Mouse (Mus musculus): ENCODE results near the gene Parp14. TPM values are rescaled to one million over a fixed set of nuclear protein-coding genes. Genes with fewer than 3 reads are reported as not detected.

Gene Parp14
- polyA plus RNA-seq, 1 experiment from 2014 or later = 0.26 TPM

DNA sequence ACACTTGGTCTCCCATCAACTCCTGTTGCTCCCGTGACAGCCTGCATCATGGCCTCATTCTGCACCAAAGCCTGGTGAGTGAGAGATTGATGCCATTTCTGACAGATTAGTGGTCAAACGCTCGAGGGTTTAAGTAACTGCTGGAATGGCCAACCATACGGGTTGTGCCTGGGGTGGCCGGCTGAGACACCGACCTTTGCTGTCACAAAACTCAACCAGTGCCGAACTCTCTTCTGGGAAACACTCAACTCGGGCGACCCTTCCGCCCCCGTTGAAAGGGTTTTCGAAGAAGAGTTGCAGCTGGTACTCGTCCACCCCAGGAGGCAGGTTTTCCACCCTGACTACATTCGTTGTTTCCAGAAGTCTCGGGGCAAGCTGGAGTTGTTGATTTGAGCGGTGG, 11.1 kb downstream of the Parp14 start:
- no peak for DNase-seq (ENCODE audit: low spot score)
- Histone ChIP-seq H3K4me3 (no peak overlapping the region), H3K9me3 (no peaks in the 10 kb centered on the region), H3K27ac (replicated peaks) (no peak overlapping the region), H3K36me3 (replicated peaks) (no peaks in the 10 kb centered on the region), H3K4me1 (no peaks in the 10 kb centered on the region), H3K27me3 (replicated peaks; ENCODE audit: low read depth, poor library complexity, severe bottlenecking) (0 out of 2 replicates have a peak, but pooled peaks cover 7% of the 10 kb centered on the region)
- 83% methylated on average over 16 of the region's 16 CpGs for WGBS

DNA sequence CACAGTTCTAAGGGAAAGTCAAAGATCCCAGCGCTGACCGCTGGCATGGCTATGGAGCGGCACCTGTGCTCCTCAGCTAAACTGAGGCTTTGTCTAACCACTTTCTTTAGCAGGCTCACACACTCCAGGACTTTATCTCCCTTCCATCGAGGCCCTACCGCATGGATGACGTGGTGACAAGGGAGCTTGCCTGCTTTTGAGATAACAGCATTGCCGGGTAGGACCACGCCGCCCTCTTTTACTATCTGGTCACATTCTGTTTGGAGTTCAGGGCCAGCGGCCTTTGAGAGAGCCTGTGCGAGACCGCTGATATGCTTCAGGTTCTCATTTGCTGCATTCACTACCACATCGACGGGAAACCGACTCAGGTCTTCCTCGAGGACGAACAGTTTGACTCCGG, 14.6 kb downstream of the Parp14 start:
- Histone ChIP-seq H3K27ac (replicated peaks) (no peak overlapping the region), H3K27me3 (replicated peaks; ENCODE audit: low read depth, poor library complexity, severe bottlenecking) (no peaks in the 10 kb centered on the region), H3K36me3 (replicated peaks) (no peaks in the 10 kb centered on the region), H3K4me1 (no peaks in the 10 kb centered on the region), H3K4me3 (no peak overlapping the region), H3K9me3 (no peaks in the 10 kb centered on the region)
- DNase-seq (ENCODE audit: low spot score) = no peak
- 94% methylated on average over 18 of the region's 18 CpGs for WGBS

DNA sequence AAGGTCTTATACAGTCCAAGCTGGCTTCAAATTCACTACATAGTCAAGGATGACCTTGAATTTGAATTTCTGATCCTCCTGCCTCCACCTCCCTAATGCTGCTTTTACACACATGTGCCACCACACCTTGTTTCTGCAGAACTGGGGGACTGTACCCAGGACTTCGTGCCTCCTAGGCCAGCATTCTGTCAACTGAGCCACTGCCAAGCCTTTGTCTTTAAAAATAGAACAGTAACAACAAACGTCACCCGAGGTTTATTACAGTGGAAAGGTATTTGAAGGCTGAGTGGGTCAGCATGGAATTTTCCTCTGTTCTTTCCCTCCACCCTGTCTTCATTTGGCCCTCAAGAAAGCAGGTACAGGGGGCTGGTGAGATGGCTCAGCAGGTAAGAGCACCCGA, 15.5 kb downstream of the Parp14 start:
- no peak overlapping the region for H3K4me3 ChIP-seq
- H3K36me3 ChIP-seq (replicated peaks) = no peaks in the 10 kb centered on the region
- no peak for DNase-seq (ENCODE audit: low spot score)
- no peaks in the 10 kb centered on the region for H3K27me3 ChIP-seq (replicated peaks; ENCODE audit: low read depth, poor library complexity, severe bottlenecking)
- H3K9me3 ChIP-seq = no peaks in the 10 kb centered on the region
- no peaks in the 10 kb centered on the region for H3K4me1 ChIP-seq
- no peak overlapping the region for H3K27ac ChIP-seq (replicated peaks)
- 88% methylated on average over 4 of the region's 4 CpGs for WGBS

DNA sequence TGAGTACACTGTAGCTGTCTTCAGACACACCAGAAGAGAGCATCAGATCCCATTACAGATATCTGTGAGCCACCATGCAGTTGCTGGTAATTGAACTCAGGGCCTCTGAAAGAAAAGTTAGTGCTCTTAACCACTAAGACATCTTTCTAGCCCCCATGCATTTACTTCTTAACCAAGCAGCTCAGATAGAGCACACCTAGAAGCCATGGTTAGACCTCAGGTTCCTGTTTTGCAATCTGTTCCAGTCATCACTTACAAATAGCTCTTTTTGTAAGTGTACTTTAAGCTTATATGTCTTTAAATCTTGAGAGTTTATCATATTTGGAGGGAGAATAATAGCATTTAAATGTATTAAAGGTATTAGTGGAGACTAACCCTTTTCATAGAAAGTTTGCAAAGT, 24.2 kb downstream of the Parp14 start:
- Histone ChIP-seq H3K9me3 (no peaks in the 10 kb centered on the region), H3K4me1 (no peaks in the 10 kb centered on the region)

DNA sequence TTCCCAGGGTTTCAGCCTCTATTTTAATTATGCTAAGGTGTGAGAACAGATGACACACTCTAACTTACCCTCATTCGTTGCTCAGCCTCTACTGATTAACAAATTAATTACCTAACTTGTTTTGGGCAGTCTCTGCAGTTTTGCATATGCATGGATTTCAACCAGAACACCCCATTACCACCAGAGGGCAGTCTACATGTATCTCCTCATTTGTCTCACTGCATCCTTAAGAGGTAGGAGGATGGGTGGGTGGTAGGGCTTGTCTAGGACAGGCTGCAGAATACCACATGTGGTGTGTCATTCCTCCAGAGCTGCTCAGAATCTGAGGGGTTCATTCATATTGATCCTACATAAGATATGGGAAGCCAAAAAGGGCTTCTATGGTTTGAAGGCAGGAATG, 31.7 kb downstream of the Parp14 start:
- H3K4me1 ChIP-seq = no peaks in the 10 kb centered on the region
- 21% methylated on average over 1 of the region's 1 CpGs for WGBS
- H3K27me3 ChIP-seq (replicated peaks; ENCODE audit: low read depth, poor library complexity, severe bottlenecking) = no peaks in the 10 kb centered on the region
- no peak overlapping the region for H3K4me3 ChIP-seq
- peak; percentile 16 for DNase-seq (ENCODE audit: low spot score)
- no peaks in the 10 kb centered on the region for H3K36me3 ChIP-seq (replicated peaks)
- H3K27ac ChIP-seq (replicated peaks) = no peak overlapping the region
- H3K9me3 ChIP-seq = peaks cover 2% of the 10 kb centered on the region; the same call in 1 of the 2 replicates

More for the DNA sequence above, 24.2 kb downstream of the Parp14 start:
- Histone ChIP-seq H3K27ac (replicated peaks) (no peak overlapping the region), H3K27me3 (replicated peaks; ENCODE audit: low read depth, poor library complexity, severe bottlenecking) (no peaks in the 10 kb centered on the region), H3K36me3 (replicated peaks) (no peaks in the 10 kb centered on the region), H3K4me3 (no peak overlapping the region)
- no peak for DNase-seq (ENCODE audit: low spot score)

DNA sequence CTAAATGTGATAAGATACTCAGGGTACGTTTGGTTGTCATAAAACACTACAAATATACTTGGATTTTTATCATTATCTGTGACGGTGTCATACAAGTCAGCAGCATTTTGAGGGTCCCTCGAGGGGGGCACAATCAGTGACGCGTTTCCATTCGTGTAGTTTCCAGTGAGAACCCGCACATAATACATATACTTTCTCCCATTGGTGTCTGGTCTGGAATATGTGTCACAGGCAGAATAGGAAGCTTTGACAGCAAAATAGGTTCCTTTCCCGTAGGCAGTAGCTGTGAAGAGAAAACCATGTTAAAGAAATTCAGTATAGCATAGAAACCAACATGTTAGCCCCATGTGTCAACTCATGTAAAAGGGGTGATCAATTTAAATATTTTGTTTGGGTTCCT, 36.7 kb downstream of the Parp14 start:
- WGBS = 90% methylated on average over 8 of the region's 8 CpGs

DNA sequence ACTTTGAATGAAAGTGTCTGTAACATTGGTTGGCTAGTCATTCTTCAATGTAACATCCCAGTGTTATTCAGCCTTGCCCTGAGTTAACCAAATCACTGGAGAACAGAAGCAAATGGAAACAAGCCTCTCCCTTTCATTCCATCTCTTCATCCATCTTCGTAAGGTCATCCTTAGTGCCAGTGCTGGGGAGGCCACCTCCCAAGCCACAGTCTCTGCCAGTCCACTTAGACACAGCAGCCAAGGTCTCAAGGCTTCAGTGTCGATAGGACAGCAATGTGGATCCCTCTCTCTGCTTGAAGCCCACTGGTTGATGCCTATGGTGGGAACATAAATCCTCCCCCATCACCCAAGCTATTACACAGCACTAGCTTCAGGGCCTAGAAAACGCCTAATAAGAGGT, 38.4 kb downstream of the Parp14 start:
- DNase-seq (ENCODE audit: low spot score) = no peak
- H3K9me3 ChIP-seq = peaks cover 2% of the 10 kb centered on the region; the same call in 1 of the 2 replicates
- H3K27ac ChIP-seq (replicated peaks) = no peak overlapping the region
- 86% methylated on average over 3 of the region's 3 CpGs for WGBS
- no peaks in the 10 kb centered on the region for H3K4me1 ChIP-seq
- H3K4me3 ChIP-seq = no peak overlapping the region
- peaks cover 3% of the 10 kb centered on the region for H3K36me3 ChIP-seq (replicated peaks)
- H3K27me3 ChIP-seq (replicated peaks; ENCODE audit: low read depth, poor library complexity, severe bottlenecking) = no peaks in the 10 kb centered on the region

More for the DNA sequence above, 36.7 kb downstream of the Parp14 start:
- H3K36me3 ChIP-seq (replicated peaks) = no peaks in the 10 kb centered on the region
- no peaks in the 10 kb centered on the region for H3K4me1 ChIP-seq
- peaks cover 2% of the 10 kb centered on the region; the same call in 1 of the 2 replicates for H3K9me3 ChIP-seq
- H3K4me3 ChIP-seq = no peak overlapping the region
- H3K27me3 ChIP-seq (replicated peaks; ENCODE audit: low read depth, poor library complexity, severe bottlenecking) = no peaks in the 10 kb centered on the region
- no peak for DNase-seq (ENCODE audit: low spot score)
- no peak overlapping the region for H3K27ac ChIP-seq (replicated peaks)

DNA sequence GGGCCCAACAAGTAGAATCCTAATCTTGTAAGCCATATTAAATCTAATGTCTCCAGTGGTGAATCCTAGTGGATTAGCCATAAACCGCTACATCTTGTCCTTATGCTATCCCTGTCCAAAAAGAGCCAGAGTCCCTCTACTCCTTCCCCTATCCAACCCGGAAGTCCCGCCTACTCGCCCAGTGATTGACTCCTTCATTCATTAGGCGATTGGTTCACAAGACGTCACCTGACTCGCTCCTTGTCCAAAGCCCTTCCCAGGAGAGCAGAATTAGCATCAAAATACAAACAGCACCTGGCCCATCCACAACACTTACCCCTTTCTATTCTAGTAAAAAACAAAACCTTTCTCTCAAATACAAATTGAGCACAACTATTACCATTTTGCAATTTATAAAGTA, 41.3 kb downstream of the Parp14 start:
- DNase-seq (ENCODE audit: low spot score) = no peak
- Histone ChIP-seq H3K9me3 (no peaks in the 10 kb centered on the region), H3K27me3 (replicated peaks; ENCODE audit: low read depth, poor library complexity, severe bottlenecking) (no peaks in the 10 kb centered on the region), H3K4me1 (no peaks in the 10 kb centered on the region), H3K27ac (replicated peaks) (no peak overlapping the region), H3K4me3 (no peak overlapping the region), H3K36me3 (replicated peaks) (peaks cover 32% of the 10 kb centered on the region)
- WGBS = 22% methylated on average over 7 of the region's 7 CpGs

DNA sequence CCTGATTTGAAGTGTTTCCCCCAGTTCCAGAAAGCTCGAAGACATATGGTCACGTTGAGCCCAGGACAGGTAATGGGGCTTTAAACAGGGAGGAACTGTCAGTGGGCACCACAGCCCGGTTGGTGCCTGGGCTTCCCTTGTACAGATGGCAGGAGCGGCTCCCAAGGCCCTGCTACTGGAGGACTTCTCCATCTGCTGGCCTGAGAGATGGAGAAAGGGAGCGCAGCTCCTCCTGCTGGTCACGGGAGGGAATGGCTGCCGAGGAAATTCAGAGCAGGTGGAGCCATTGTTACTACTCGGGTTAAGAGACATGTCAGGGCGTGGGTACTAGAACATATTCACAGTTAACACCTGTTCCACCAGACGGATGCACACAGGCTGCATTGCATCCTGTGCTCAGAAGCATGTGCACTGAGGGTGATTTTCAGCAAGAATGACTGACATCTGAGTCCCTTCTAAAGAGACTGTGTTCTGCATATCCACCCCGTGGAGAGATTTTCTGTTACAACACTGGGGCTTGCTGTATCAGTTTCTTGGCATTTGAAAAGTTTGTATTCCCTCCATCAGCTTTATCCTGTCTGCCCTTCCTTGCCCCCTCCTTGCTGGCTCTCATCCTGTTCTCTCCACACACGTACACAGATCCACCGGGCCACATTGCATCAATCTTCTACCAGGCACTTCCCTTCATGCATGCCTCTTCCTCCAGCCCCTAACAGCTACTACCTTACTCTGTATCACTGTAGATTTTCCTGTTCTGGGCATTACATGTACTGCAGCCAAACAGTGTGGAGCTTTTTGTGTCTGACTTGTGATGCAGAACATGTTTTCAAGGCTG, 53.9 kb downstream of the Parp14 start:
- H3K27ac ChIP-seq (replicated peaks) = no peak overlapping the region
- H3K9me3 ChIP-seq = no peaks in the 10 kb centered on the region
- WGBS = 44% methylated on average over 13 of the region's 13 CpGs
- peak; percentile 84 for DNase-seq (ENCODE audit: low spot score)
- no peaks in the 10 kb centered on the region for H3K27me3 ChIP-seq (replicated peaks; ENCODE audit: low read depth, poor library complexity, severe bottlenecking)
- peaks cover 55% of the 10 kb centered on the region for H3K36me3 ChIP-seq (replicated peaks)
- H3K4me1 ChIP-seq = no peaks in the 10 kb centered on the region
- no peak overlapping the region for H3K4me3 ChIP-seq

DNA sequence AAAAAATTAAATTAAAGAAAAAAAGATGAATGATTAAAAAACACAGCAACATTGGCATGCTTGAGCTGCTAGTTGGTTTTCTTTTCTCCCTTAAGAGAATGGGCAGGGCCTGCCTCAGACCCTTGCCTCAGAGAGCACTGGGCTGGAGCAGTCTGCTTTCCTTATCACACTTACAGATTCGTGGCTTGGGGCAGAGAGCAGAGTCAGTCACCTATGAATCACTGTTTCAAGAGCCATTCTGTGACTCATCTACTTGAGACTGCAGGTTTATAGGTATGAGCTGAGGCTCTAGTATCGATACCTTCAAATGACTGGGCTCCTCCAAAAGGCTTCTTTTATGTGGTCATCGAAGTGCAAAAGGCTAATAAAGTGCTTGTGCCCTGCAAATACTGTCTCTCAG, 58.2 kb downstream of the Parp14 start:
- 87% methylated on average over 3 of the region's 3 CpGs for WGBS
- no peak overlapping the region for H3K27ac ChIP-seq (replicated peaks)
- H3K4me3 ChIP-seq = no peak overlapping the region
- H3K9me3 ChIP-seq = no peaks in the 10 kb centered on the region
- H3K36me3 ChIP-seq (replicated peaks) = peaks cover 44% of the 10 kb centered on the region
- no peaks in the 10 kb centered on the region for H3K27me3 ChIP-seq (replicated peaks; ENCODE audit: low read depth, poor library complexity, severe bottlenecking)
- H3K4me1 ChIP-seq = no peaks in the 10 kb centered on the region
- no peak for DNase-seq (ENCODE audit: low spot score)

DNA sequence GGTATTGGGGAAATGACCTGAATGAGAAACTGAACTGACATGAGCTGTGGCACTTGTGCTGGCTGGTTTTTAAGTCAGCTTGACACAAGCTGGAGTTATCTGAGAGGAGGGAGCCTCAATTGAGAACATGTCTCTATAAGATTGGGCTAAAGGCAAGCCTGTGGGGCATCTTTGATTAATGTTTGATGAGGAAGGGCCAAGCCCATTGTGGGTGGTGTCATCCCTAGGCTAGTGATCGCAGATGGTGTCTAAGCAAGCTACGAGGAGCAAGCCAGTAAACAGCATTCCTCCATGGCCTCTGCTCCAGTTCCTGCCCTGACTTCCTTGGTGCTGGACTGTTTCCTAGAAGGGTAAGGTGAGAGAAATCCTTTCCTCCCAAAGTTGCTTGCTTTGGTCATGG, 62.5 kb downstream of the Parp14 start:
- peaks cover 30% of the 10 kb centered on the region for H3K36me3 ChIP-seq (replicated peaks)
- no peak overlapping the region for H3K4me3 ChIP-seq
- DNase-seq (ENCODE audit: low spot score) = no peak
- H3K27ac ChIP-seq (replicated peaks) = no peak overlapping the region
- H3K4me1 ChIP-seq = no peaks in the 10 kb centered on the region
- H3K27me3 ChIP-seq (replicated peaks; ENCODE audit: low read depth, poor library complexity, severe bottlenecking) = no peaks in the 10 kb centered on the region
- WGBS = 96% methylated on average over 2 of the region's 2 CpGs
- H3K9me3 ChIP-seq = no peaks in the 10 kb centered on the region

DNA sequence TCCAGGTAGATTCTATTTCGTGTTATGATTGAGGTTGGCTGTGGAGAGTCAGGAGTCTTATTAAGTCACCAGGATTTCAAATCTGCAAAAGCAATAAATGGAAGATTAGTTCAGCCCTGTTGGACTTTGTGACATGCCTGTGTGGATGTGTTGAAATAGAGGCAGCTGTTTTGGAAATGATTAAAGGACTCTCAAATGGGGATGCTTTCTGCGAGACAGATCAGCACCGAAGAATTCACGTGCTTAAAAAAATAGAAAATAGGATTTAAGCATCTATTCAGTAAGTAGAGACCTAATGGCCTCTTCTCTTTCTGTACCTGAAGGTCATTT, 63.7 kb downstream of the Parp14 start:
- 93% methylated on average over 4 of the region's 4 CpGs for WGBS
- H3K27me3 ChIP-seq (replicated peaks; ENCODE audit: low read depth, poor library complexity, severe bottlenecking) = no peaks in the 10 kb centered on the region
- H3K36me3 ChIP-seq (replicated peaks) = peaks cover 38% of the 10 kb centered on the region
- H3K4me3 ChIP-seq = no peak overlapping the region
- no peak for DNase-seq (ENCODE audit: low spot score)
- H3K27ac ChIP-seq (replicated peaks) = no peak overlapping the region
- no peaks in the 10 kb centered on the region for H3K9me3 ChIP-seq
- no peaks in the 10 kb centered on the region for H3K4me1 ChIP-seq

DNA sequence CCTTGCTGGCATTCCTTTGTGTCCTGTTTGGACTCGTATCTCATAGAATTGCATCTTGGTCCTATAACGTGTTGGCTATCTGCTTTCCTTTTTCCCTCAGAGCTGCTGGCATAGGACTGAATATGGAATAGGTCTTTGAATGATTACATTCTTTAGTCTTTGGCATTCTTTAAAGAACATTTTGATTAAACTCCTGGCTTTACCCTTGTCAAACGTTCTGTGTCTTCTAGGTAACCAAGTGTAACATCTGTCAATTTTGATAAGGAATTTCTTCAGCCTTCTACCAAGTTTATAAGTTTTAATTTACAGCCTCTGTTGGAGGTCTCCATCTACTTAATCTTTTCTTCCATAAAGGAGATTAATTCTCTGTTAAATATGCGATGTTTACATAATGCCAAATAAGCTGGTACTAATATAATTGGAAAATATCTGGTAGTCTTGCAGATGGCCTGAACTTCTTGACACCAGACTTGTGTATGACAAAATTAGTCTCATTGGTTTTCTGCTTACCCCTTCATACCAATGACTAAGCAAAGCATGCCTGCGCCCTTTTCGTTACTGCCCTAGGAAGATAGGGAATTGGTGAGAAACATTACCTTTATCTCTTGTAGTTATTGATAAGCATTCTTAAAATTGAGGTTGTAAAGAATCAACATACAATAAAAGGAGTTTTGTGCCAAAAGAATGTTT, 64.2 kb downstream of the Parp14 start:
- DNase-seq (ENCODE audit: low spot score) = no peak
- Histone ChIP-seq H3K27me3 (replicated peaks; ENCODE audit: low read depth, poor library complexity, severe bottlenecking) (no peaks in the 10 kb centered on the region), H3K4me1 (no peaks in the 10 kb centered on the region), H3K4me3 (no peak overlapping the region), H3K27ac (replicated peaks) (no peak overlapping the region), H3K9me3 (no peaks in the 10 kb centered on the region), H3K36me3 (replicated peaks) (peaks cover 40% of the 10 kb centered on the region)
- WGBS = 91% methylated on average over 6 of the region's 6 CpGs
